Mouse (Mus musculus): Measurements from ENCODE around the gene Arhgef10l. TPM values are rescaled to one million over a fixed set of nuclear protein-coding genes. Genes with fewer than 3 reads are reported as not detected.
A peak's percentile ranks its signal among the peaks of the same experiment; 100 is the strongest.

Gene Arhgef10l
- polyA plus RNA-seq, 1 experiment from 2014 or later = 11.9 TPM

DNA sequence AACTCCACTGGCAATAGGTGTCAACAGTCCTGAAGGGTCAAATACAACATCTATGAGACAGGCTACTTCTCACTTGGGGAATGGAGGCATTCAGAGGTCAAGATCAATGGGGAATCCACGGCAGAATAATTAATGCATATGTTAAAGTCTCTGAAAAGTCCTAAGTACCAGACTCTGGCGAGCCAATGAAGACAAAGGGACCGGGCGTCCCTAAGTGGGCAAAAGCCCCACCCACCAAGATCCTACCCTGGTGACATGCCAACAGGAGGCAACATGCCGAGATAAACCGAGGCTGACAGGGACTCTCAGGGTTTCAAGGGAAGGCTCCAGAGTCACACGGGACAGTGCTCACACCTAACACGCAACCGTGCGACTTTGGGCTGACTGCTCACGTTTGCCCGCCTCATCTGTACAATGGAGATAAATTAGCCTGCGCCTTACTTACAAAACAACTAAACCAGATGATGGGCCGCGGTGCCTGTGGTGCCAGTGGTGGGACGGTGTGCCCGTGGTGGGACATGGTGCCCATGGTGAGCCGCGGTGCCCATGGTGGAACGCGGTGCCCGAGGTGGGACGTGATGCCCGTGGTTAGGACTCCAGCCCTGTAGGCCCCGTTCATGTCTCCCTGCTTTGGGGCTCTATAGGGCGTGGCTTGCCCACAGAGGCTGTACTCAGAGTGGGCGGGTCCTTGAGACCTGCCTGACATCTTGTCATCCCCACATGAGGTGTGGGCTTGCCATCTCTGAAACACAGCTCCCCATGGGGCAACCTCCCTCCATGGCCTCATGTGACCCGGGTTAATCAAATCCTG, 26.2 kb downstream of the Arhgef10l start:
- WGBS (ENCODE audit: missing documents) = 94% methylated on average over 28 of the region's 28 CpGs
- Histone ChIP-seq H3K4me3 (ENCODE audit: inconsistent target) (no peak overlapping the region), H3K36me3 (ENCODE audit: inconsistent target) (no peaks in the 10 kb centered on the region), H3K27ac (no peak overlapping the region), H3K79me2 (ENCODE audit: inconsistent target) (no peaks in the 10 kb centered on the region)

DNA sequence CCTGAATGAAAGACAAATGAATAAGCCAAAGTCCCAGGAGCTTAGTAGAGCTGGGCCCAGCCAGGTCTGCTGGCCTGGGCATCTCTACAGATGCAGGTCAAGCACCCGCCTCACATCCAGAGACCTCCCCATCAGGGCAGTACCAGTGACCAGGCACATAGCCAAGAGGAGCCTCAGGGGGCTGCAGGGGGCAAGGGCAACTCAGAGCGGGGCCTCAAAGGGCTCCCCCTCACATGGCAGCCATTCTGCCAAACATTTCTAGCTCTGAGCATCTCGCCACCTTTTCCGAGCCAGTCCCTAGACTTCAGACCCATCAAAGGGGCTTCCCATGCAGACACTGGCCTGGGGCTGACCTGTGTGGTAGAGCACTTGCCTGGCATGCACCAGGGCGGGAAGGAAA, 27.2 kb downstream of the Arhgef10l start:
- H3K4me3 ChIP-seq (ENCODE audit: inconsistent target) = no peak overlapping the region
- WGBS (ENCODE audit: missing documents) = 92% methylated on average over 5 of the region's 5 CpGs
- no peaks in the 10 kb centered on the region for H3K36me3 ChIP-seq (ENCODE audit: inconsistent target)
- H3K27ac ChIP-seq = no peak overlapping the region
- no peaks in the 10 kb centered on the region for H3K79me2 ChIP-seq (ENCODE audit: inconsistent target)

DNA sequence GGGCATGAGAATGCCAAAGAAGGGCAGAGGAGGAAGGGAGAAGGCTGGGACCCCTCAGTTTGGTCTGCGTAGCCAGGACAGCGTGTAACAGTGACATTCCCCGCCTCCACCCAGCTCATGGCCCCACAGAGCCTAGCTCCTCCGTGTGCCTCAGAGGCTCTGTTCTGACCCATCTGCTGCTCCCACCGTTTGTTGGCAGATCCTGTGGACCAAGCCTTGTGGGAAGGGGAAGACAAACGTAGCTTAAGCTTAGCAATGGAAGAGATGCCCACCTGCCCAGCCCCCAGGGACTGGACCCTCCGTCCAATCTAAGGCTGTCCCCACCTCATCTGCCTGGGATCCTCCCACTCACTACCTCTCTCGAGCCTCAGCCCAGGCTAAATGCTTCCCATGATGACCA, 28.5 kb downstream of the Arhgef10l start:
- H3K27ac ChIP-seq = no peak overlapping the region
- no peaks in the 10 kb centered on the region for H3K79me2 ChIP-seq (ENCODE audit: inconsistent target)
- H3K36me3 ChIP-seq (ENCODE audit: inconsistent target) = no peaks in the 10 kb centered on the region
- WGBS (ENCODE audit: missing documents) = 86% methylated on average over 7 of the region's 8 CpGs
- no peak overlapping the region for H3K4me3 ChIP-seq (ENCODE audit: inconsistent target)

DNA sequence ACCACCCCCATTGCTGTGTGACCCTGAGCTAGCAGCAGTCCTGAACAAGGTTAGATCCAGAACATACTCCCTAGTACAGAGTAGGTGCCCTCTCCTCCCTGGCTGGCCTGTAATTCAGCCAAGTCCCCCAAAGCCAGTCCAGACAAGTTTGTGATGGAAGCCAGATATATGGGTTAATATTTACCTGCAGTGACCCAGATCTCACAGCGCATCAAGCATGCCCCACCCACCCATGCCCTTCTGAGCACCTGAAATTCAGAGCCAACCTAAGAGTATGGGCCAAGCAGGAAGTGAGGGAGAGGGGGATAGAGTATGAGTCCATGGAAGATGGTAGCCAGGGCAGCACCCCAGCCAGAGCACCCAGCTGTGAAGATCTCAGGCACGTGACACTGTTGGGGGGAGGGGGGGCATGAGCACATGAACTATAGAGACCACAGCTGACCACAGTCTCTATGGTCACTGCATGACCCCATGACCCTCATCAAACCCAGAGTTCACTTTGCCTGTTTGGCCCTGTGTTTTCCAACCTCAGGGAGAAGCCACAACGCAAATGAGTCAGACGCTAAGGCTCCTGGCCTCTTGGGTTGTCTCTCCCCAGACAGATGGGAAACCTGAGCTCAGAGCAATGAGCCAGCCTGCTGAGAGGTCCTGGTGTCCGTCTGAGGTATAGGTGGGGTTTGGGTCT, 29.4 kb downstream of the Arhgef10l start:
- Histone ChIP-seq H3K79me2 (ENCODE audit: inconsistent target) (no peaks in the 10 kb centered on the region), H3K27ac (no peak overlapping the region), H3K4me3 (ENCODE audit: inconsistent target) (no peak overlapping the region), H3K36me3 (ENCODE audit: inconsistent target) (no peaks in the 10 kb centered on the region)
- 94% methylated on average over 5 of the region's 5 CpGs for WGBS (ENCODE audit: missing documents)

DNA sequence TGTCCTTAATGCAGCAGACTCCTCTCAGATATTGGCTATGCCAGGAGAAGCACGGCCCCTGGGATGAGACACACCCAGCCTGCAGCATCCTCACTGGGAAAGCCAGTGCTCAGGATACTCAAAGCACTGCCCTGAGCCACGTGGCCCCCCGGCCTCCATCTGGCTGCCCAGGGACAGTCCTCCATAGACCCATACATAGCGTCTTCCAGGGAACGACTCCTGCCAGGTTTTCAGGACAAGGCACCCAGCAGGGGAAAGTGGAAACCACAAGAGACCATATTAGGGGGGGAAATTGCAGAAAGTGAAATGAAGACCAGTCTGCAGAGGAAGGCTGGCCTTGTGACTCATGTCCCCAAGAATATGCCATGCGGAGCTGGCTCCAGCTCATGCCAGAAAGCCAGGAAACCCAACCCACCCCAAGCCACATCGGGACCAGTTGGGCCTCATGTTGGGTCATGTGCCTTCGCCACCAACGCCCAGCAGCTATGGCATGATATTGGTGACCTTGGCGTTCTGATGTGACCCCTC, 30.9 kb downstream of the Arhgef10l start:
- H3K36me3 ChIP-seq (ENCODE audit: inconsistent target) = no peaks in the 10 kb centered on the region
- WGBS (ENCODE audit: missing documents) = 56% methylated on average over 10 of the region's 10 CpGs

DNA sequence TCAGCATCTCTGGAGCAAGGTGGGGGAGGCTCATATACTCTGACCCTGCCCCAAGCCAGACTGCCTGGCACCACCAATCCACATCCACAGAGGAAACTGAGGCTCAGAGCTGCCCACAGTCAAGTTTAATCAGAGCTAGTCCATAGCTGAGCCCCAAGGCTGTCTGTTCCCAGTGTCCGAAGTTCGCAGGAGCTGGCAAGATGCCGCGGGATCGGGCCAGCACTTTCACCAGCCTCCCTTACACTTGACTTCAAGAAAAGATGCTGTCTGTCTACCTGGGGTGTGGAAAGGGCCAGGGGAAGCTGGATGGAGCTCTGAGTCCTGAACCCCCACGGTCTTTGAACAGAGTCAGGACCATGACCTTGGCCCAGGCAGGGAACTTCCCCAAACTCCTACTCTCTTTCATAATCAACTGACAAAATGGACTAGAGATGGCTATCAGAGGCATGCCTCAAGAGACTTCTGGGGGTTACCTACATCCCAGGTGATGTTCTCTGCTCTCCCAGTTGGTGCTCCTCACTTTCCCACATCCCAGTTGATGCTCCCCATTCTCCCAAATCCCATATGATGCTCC, 34.4 kb downstream of the Arhgef10l start:
- Histone ChIP-seq H3K27ac (peak overlapping the region; percentile 38), H3K36me3 (ENCODE audit: inconsistent target) (no peaks in the 10 kb centered on the region), H3K79me2 (ENCODE audit: inconsistent target) (no peaks in the 10 kb centered on the region), H3K4me3 (ENCODE audit: inconsistent target) (no peak overlapping the region)
- 84% methylated on average over 6 of the region's 6 CpGs for WGBS (ENCODE audit: missing documents)

More for the DNA sequence above, 30.9 kb downstream of the Arhgef10l start:
- no peak overlapping the region for H3K27ac ChIP-seq
- H3K4me3 ChIP-seq (ENCODE audit: inconsistent target) = no peak overlapping the region
- H3K79me2 ChIP-seq (ENCODE audit: inconsistent target) = no peaks in the 10 kb centered on the region

DNA sequence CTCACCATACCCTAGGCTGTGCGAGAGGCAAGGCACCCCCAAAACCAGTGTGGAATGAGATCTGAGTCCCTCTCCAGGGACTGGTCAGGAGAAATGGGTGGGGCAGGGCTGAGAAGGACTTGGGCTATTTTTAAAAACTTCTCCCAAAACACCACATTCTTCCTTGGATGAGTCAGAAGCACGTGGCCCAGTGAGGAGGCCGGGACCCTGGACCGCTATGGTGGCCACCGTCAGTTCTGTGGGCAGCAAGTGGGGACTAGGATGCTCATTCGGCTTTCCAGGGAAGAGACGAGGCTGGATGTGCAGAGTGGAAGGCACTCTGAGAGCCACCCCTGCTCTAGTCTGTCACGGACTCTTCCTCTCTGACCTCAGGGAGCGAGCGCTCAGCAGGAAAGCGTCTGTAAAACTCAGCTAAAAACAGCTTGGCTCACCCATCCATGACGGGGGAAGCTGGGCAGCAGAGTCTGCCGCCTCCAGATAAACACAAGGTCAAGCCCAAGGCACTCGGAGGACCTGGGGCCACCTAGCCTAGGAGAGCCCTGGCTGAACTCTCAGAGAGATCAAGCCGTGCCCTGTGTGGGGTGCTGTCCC, 35.1 kb downstream of the Arhgef10l start:
- Histone ChIP-seq H3K27ac (peak overlapping the region; percentile 38), H3K4me3 (ENCODE audit: inconsistent target) (no peak overlapping the region), H3K79me2 (ENCODE audit: inconsistent target) (no peaks in the 10 kb centered on the region), H3K36me3 (ENCODE audit: inconsistent target) (no peaks in the 10 kb centered on the region)
- 64% methylated on average over 15 of the region's 15 CpGs for WGBS (ENCODE audit: missing documents)

DNA sequence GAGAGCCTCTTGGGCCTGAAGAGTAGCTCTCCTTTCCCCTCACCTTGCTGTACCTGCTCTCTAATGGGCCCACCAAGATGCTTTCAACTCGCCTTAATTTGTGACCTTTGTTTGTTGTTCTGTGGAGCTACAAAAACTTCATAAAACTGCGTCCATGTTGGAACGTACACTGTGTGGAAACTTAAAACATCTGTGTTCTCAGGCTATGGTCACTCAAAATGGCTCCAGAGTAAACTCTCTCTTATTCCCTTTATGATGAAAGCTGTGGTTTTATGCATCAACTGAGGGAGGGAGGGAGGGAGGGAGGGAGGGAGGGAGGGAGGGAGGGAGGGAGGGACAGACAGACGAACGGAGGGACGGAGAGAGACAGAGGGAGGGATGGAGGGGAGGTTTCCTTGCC, 35.7 kb downstream of the Arhgef10l start:
- no peaks in the 10 kb centered on the region for H3K79me2 ChIP-seq (ENCODE audit: inconsistent target)
- WGBS (ENCODE audit: missing documents) = 89% methylated on average over 3 of the region's 6 CpGs
- 0 out of 2 replicates have a peak overlapping the region, but pooled peaks have one; percentile 38 for H3K27ac ChIP-seq
- no peaks in the 10 kb centered on the region for H3K36me3 ChIP-seq (ENCODE audit: inconsistent target)
- H3K4me3 ChIP-seq (ENCODE audit: inconsistent target) = no peak overlapping the region

DNA sequence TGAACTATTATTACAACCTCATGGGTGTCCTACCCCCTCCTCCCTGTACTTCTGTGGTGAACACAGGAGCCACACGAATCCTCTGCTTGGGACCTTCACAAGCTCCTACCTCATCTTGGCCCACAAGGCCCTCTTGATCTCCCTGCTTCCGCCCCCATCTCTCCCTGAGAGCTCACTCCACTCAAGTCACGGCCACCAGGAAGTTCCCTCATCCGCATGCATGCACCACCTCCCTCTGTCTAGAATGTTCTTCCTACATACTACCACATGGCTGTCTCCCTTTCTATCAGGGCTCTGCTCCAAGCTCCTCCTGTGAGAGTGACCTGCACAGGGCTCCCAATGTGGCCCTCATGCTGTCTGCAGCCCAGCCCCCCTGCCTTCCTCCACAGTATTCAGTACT, 36.8 kb downstream of the Arhgef10l start:
- H3K79me2 ChIP-seq (ENCODE audit: inconsistent target) = no peaks in the 10 kb centered on the region
- 64% methylated on average over 4 of the region's 4 CpGs for WGBS (ENCODE audit: missing documents)

DNA sequence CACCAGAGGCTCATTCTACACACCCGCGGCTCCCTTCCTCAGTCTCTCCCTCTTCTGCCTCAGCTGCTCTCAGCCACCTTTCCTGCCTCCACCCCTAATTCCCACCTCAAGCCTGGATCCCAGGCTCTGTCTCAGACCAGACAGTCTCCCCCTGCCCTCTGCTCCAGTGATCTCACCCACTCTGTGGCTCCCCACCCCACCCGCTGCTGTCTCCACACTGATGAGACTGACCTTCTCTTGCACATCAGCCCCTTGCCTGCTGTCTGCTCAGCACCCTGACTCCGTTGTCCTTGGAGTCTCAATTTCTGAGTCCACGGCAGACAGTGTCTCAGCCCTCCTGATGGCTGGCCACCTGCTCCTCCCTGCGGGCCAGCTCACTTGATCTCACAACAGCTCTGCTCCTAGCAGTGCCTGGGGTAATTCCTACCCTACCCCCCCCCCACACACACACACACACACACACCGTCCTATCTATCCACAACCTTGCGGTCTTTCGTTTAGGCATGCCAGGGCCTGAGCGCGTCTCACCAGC, 37.3 kb downstream of the Arhgef10l start:
- no peak overlapping the region for H3K4me3 ChIP-seq (ENCODE audit: inconsistent target)
- H3K27ac ChIP-seq = no peak overlapping the region
- 96% methylated on average over 11 of the region's 11 CpGs for WGBS (ENCODE audit: missing documents)
- H3K36me3 ChIP-seq (ENCODE audit: inconsistent target) = no peaks in the 10 kb centered on the region
- no peaks in the 10 kb centered on the region for H3K79me2 ChIP-seq (ENCODE audit: inconsistent target)

More for the DNA sequence above, 36.8 kb downstream of the Arhgef10l start:
- no peaks in the 10 kb centered on the region for H3K36me3 ChIP-seq (ENCODE audit: inconsistent target)
- H3K27ac ChIP-seq = no peak overlapping the region
- H3K4me3 ChIP-seq (ENCODE audit: inconsistent target) = no peak overlapping the region

DNA sequence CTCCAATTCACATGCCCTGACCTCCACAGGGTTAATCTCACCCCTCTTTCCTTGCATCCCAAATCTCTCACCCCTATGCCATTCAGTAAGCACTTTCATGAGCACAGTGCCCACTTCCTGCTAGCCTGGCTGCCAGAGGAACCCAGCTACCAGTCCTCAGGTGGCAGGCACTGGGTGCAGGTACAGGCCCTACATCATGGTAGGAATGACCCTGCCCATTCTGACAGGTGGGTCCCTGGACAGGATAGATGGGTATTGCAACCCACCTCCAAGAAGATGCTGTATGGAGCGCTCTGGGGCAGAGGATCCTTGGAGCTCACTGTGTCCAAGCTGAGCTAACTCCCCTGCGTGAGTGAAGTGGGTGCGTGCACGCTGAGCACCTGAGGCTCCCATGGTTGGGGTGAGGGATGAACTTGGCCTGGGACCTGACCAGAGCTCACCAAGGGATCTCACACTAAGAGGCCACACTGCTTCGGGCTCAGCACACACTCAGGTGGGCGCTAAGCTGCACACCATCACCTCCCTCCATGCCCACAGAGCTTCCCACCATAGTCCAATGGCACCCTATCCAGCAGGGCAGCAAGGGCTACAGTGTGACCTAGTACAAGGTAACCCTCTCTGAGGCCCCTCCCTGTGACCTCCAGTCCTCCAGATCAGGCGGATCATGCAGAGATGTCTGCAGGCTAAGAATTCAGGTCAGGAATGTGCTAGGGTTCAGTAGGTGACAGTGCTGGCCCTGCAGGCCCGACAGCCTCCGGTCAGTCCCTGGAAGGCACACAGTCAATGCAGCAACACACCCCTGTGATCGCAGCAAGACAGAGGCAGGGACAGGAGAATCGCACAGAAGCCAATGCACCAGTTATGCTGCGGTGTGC, 39.9 kb downstream of the Arhgef10l start:
- H3K36me3 ChIP-seq (ENCODE audit: inconsistent target) = no peaks in the 10 kb centered on the region
- 94% methylated on average over 11 of the region's 12 CpGs for WGBS (ENCODE audit: missing documents)
- no peaks in the 10 kb centered on the region for H3K79me2 ChIP-seq (ENCODE audit: inconsistent target)
- no peak overlapping the region for H3K27ac ChIP-seq
- H3K4me3 ChIP-seq (ENCODE audit: inconsistent target) = no peak overlapping the region

DNA sequence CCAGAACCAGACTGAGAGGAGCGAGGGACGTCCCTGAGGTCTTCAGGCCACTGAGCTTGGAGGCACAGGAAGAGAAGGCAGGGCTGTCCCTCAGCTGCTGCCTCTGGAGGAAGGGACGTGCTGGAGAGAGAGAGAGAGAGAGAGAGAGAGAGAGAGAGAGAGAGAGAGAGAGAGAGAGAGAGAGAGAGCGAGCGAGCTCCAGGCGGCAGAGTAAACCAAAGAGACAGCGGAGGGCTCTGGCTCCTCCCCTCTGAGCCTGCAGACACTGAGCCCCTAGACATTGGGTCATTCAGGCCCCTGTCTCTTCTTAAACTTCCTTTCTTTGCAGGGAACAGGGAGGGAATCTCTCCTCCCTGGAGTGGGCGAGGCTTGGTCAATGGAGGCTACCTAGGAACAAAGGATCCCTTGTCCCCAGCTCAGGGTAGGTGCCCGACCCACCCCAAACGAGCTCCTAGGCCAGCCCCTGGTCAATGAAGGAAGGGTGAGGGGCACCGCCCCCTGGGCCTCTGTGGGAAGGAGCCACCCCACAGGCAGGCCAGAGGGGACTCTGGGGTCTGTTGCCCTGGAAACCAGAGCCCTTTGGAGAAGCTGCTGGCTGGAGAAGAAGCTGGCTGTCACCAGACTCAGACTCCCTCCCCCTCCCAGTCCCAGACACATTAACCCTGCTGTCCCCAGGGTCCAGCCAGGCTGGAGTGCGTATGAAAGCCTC, 41.2 kb downstream of the Arhgef10l start:
- Histone ChIP-seq H3K4me3 (ENCODE audit: inconsistent target) (no peak overlapping the region), H3K79me2 (ENCODE audit: inconsistent target) (no peaks in the 10 kb centered on the region), H3K36me3 (ENCODE audit: inconsistent target) (no peaks in the 10 kb centered on the region), H3K27ac (no peak overlapping the region)
- WGBS (ENCODE audit: missing documents) = 72% methylated on average over 9 of the region's 12 CpGs

DNA sequence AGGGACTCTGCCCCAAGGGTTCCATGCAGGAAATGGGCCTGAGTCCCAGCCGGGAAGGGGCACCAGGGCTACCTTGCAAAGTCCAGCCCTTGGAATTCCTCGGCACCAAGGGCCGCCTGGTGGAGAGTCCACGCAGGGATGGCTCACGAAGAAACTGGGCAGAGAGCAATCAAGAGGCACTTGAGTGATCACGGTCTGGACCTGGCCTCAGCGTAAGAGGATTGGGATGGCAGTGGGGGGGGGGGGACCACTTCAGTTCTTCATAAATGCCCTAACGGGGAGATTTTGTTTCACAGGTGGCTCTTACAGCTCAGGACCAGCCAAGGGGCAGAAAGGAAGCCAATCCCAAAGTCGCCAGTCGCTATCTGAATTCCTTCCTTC, 41.7 kb downstream of the Arhgef10l start:
- Histone ChIP-seq H3K36me3 (ENCODE audit: inconsistent target) (no peaks in the 10 kb centered on the region), H3K4me3 (ENCODE audit: inconsistent target) (no peak overlapping the region), H3K79me2 (ENCODE audit: inconsistent target) (no peaks in the 10 kb centered on the region), H3K27ac (no peak overlapping the region)
- 95% methylated on average over 10 of the region's 10 CpGs for WGBS (ENCODE audit: missing documents)

Measured in macrophage (primary cell).